Mouse (Mus musculus) thymus, adult 2 months (tissue): ENCODE data around the gene Dlgap1. TPM values are rescaled to one million over a fixed set of nuclear protein-coding genes. Genes with fewer than 3 reads are reported as not detected.

Source experiments
- DNase-seq: peaks from one replicate; pipeline ENCODE4 v3.0.0; 2021
- H3K27ac ChIP-seq: fragments of 200-500 bp; 2 replicates; pipeline ENCODE4 v1.5.1; 2012; ENCODE audit warnings: low read length, control low read depth; ENCODE audit not compliant: control insufficient read depth, insufficient read depth
- H3K27me3 ChIP-seq: fragments of 200-500 bp; 2 replicates; pipeline ENCODE4 v1.6.1; 2012; ENCODE audit warnings: mild to moderate bottlenecking, low read length, moderate library complexity, mixed read lengths; ENCODE audit not compliant: control insufficient read depth, insufficient read depth
- H3K36me3 ChIP-seq: fragments of 200-500 bp; 2 replicates; pipeline ENCODE4 v1.6.1; 2012; ENCODE audit warnings: mild to moderate bottlenecking, low read length, moderate library complexity; ENCODE audit not compliant: control insufficient read depth, insufficient read depth
- H3K4me1 ChIP-seq: fragments of 200-500 bp; replicated peaks from 2 replicates; pipeline ENCODE4 v1.6.1; 2012; ENCODE audit warnings: low read length; ENCODE audit not compliant: control insufficient read depth, insufficient read depth
- H3K4me3 ChIP-seq: fragments of 200-500 bp; 2 replicates; pipeline ENCODE4 v1.5.1; 2012; ENCODE audit warnings: mild to moderate bottlenecking, low read length, control low read depth, moderate library complexity; ENCODE audit not compliant: control insufficient read depth, insufficient read depth
- CTCF ChIP-seq: fragments of 200-500 bp; IDR thresholded peaks from 2 replicates; pipeline ENCODE4 v1.5.1; 2012; ENCODE audit warnings: mild to moderate bottlenecking, control low read depth, low read length, moderate library complexity, borderline replicate concordance; ENCODE audit not compliant: control insufficient read depth, poor library complexity, insufficient read depth; ENCODE audit errors: extremely low read depth
- POLR2A ChIP-seq: fragments of 200-500 bp; IDR thresholded peaks from 2 replicates; pipeline ENCODE4 v1.6.1; 2012; ENCODE audit warnings: mild to moderate bottlenecking, low read length, control low read depth, moderate library complexity; ENCODE audit not compliant: control insufficient read depth, poor library complexity, insufficient read depth; ENCODE audit errors: extremely low read depth
- whole genome bisulfite sequencing: fragments of 180-500 bp; shearing (Covaris S2); methylation state at CpG from one replicate; pipeline ENCODE4 v1.1.7; 2018; 5-methylcytosine and 5-hydroxymethylcytosine counted together
- polyA plus RNA-seq: library from polyadenylated mRNA; depleted of rRNA; stranded (reverse); fragments of >200 nt; gene quantifications from 2 replicates; pipeline ENCODE4 v1.2.3, GENCODE M21; 2012

The Dlgap1 gene
- polyA plus RNA-seq, 1 experiment, result 0.32 TPM

GRCm38 (mm10) chr17:70799266-70799665 is 830.4 kb downstream of the Dlgap1 start:
- no peak overlapping the region for H3K4me3 ChIP-seq
- TF ChIP-seq CTCF, result no peak
- TF ChIP-seq POLR2A, result no peak
- 58% methylated on average over 4 of the region's 4 CpGs for WGBS

GRCm38 (mm10) chr17:70802022-70802421 is 833.1 kb downstream of the Dlgap1 start:
- Histone ChIP-seq H3K27ac (no peak overlapping the region), H3K4me3 (no peak overlapping the region), H3K4me1 (no peaks in the 10 kb centered on the region), H3K27me3 (no peaks in the 10 kb centered on the region), H3K36me3 (no peaks in the 10 kb centered on the region)
- WGBS, result 94% methylated on average over 14 of the region's 14 CpGs
- no peak for DNase-seq
- no peak for TF ChIP-seq CTCF
- TF ChIP-seq POLR2A, result no peak

More at GRCm38 (mm10) chr17:70799266-70799665, 830.4 kb downstream of the Dlgap1 start:
- Histone ChIP-seq H3K36me3 (no peaks in the 10 kb centered on the region), H3K27ac (no peak overlapping the region), H3K4me1 (no peaks in the 10 kb centered on the region), H3K27me3 (no peaks in the 10 kb centered on the region)
- DNase-seq, result no peak

- 97% methylated on average over 9 of the region's 9 CpGs for WGBS
- H3K4me3 ChIP-seq, result no peak overlapping the region
- no peaks in the 10 kb centered on the region for H3K4me1 ChIP-seq
- H3K36me3 ChIP-seq, result no peaks in the 10 kb centered on the region
- no peak overlapping the region for H3K27ac ChIP-seq
- DNase-seq, result no peak
- H3K27me3 ChIP-seq, result no peaks in the 10 kb centered on the region
- TF ChIP-seq CTCF, result no peak
- TF ChIP-seq POLR2A, result no peak
These were observed 837.0 kb downstream of the Dlgap1 start for GRCm38 (mm10) chr17:70805866-70806265.

GRCm38 (mm10) chr17:70806600-70806999 is 837.7 kb downstream of the Dlgap1 start:
- Histone ChIP-seq H3K4me3 (no peak overlapping the region), H3K36me3 (no peaks in the 10 kb centered on the region), H3K4me1 (no peaks in the 10 kb centered on the region), H3K27me3 (no peaks in the 10 kb centered on the region), H3K27ac (no peak overlapping the region)
- no peak for DNase-seq
- no peak for TF ChIP-seq POLR2A
- no peak for TF ChIP-seq CTCF
- WGBS, result 94% methylated on average over 2 of the region's 2 CpGs

GRCm38 (mm10) chr17:70807885-70808284 is 839.0 kb downstream of the Dlgap1 start:
- H3K36me3 ChIP-seq, result no peaks in the 10 kb centered on the region
- H3K27ac ChIP-seq, result no peak overlapping the region
- TF ChIP-seq CTCF (no peak), POLR2A (no peak)
- no peak for DNase-seq
- 95% methylated on average over 1 of the region's 1 CpGs for WGBS
- no peak overlapping the region for H3K4me3 ChIP-seq
- no peaks in the 10 kb centered on the region for H3K4me1 ChIP-seq
- H3K27me3 ChIP-seq, result no peaks in the 10 kb centered on the region

- no peak overlapping the region for H3K27ac ChIP-seq
- H3K4me1 ChIP-seq, result no peaks in the 10 kb centered on the region
- no peaks in the 10 kb centered on the region for H3K27me3 ChIP-seq
- TF ChIP-seq POLR2A (no peak), CTCF (no peak)
- WGBS, result 72% methylated on average over 14 of the region's 14 CpGs
- H3K4me3 ChIP-seq, result no peak overlapping the region
- DNase-seq, result no peak
- no peaks in the 10 kb centered on the region for H3K36me3 ChIP-seq
These were observed 840.0 kb downstream of the Dlgap1 start for GRCm38 (mm10) chr17:70808837-70809236.

GRCm38 (mm10) chr17:70809776-70810175 is 840.9 kb downstream of the Dlgap1 start:
- TF ChIP-seq CTCF (no peak), POLR2A (no peak)
- 93% methylated on average over 3 of the region's 3 CpGs for WGBS
- no peaks in the 10 kb centered on the region for H3K36me3 ChIP-seq
- H3K27me3 ChIP-seq, result no peaks in the 10 kb centered on the region
- no peak overlapping the region for H3K27ac ChIP-seq
- H3K4me1 ChIP-seq, result no peaks in the 10 kb centered on the region
- no peak overlapping the region for H3K4me3 ChIP-seq
- DNase-seq, result no peak
